Comparison of ENCODE assay signal across 21 mouse cellular contexts in genomic region chr11:3259537-3259936, GRCm38 (mm10). TPM values are rescaled to one million over a fixed set of nuclear protein-coding genes. Genes with fewer than 3 reads are reported as not detected.
DNase-seq lines count a peak whose midpoint lies in the region; ATAC-seq and TF ChIP-seq lines count a peak whose summit lies in the region.
"Had no signal": no experiment of that assay in that cellular context is flagged by ENCODE, and none has a peak within 500 bp of the region (broad histone marks: within the 10 kb centered on the region; RNA-seq: fewer than 3 reads in every experiment).

No protein-coding gene starts in this region.

- H3K9ac ChIP-seq in heart, adult 2 months (ENCODE audit: low read depth, low read length), result no peak overlapping the region
- no peak overlapping the region for H3K9ac ChIP-seq in midbrain, embryonic 11.5 days (ENCODE audit: low read length)
- H3K9ac ChIP-seq in liver, embryonic 16.5 days (ENCODE audit: low read depth, low read length), result no peak overlapping the region
- H3K9ac ChIP-seq: embryonic facial prominence, embryonic 12.5 days; embryonic facial prominence, embryonic 15.5 days; hindbrain, embryonic 12.5 days; hindbrain, embryonic 15.5 days had no signal

- H3K9me3 ChIP-seq in midbrain, embryonic 11.5 days (ENCODE audit: control insufficient read depth, low read length), result no peaks in the 10 kb centered on the region
- H3K9me3 ChIP-seq in midbrain, embryonic 10.5 days (replicated peaks), result no peaks in the 10 kb centered on the region
- no peaks in the 10 kb centered on the region for H3K9me3 ChIP-seq in liver, embryonic 16.5 days (replicated peaks; ENCODE audit: control insufficient read depth, low read length)
- H3K9me3 ChIP-seq: embryonic facial prominence, embryonic 12.5 days; embryonic facial prominence, embryonic 15.5 days; hindbrain, embryonic 12.5 days; hindbrain, embryonic 15.5 days had no signal

- H3K36me3 ChIP-seq in heart, adult 2 months (ENCODE audit: control insufficient read depth, insufficient read depth, low read length), result peaks cover 13% of the 10 kb centered on the region
- peaks cover 19% of the 10 kb centered on the region for H3K36me3 ChIP-seq in midbrain, embryonic 11.5 days (ENCODE audit: control insufficient read depth, insufficient read depth, low read length)
- H3K36me3 ChIP-seq in midbrain, embryonic 10.5 days, result peaks cover 99% of the 10 kb centered on the region
- peaks cover 37% of the 10 kb centered on the region for H3K36me3 ChIP-seq in liver, embryonic 16.5 days (ENCODE audit: control insufficient read depth, insufficient read depth)

- H3K4me1 ChIP-seq in heart, adult 2 months (ENCODE audit: control insufficient read depth, insufficient read depth, low read length), result no peaks in the 10 kb centered on the region; the same call in 1 of the 2 replicates
- peaks cover 6% of the 10 kb centered on the region for H3K4me1 ChIP-seq in midbrain, embryonic 11.5 days (ENCODE audit: control insufficient read depth, insufficient read depth, low read length)
- peaks cover 16% of the 10 kb centered on the region for H3K4me1 ChIP-seq in midbrain, embryonic 10.5 days
- H3K4me1 ChIP-seq in liver, embryonic 16.5 days (ENCODE audit: control insufficient read depth, low read depth, low read length), result no peaks in the 10 kb centered on the region

- intact Hi-C loops in heart, adult 2 months (cut with DNase I), result no loop called here

- no peak overlapping the region for H3K4me3 ChIP-seq in heart, adult 2 months
- H3K4me3 ChIP-seq in midbrain, embryonic 11.5 days (ENCODE audit: low read depth, low read length), result no peak overlapping the region
- H3K4me3 ChIP-seq in midbrain, embryonic 10.5 days, result no peak overlapping the region
- no peak overlapping the region for H3K4me3 ChIP-seq in liver, embryonic 16.5 days (ENCODE audit: low read depth, low read length)
- H3K4me3 ChIP-seq: embryonic facial prominence, embryonic 12.5 days; embryonic facial prominence, embryonic 15.5 days; hindbrain, embryonic 12.5 days; hindbrain, embryonic 15.5 days had no signal

- ATAC-seq in midbrain, embryonic 11.5 days (ENCODE audit: low FRiP score), result no peak
- ATAC-seq in liver, embryonic 16.5 days (ENCODE audit: low read depth), result peak; percentile 41
- ATAC-seq: forebrain, embryonic 14.5 days; Patski had no signal

- H3K4me2 ChIP-seq in midbrain, embryonic 11.5 days, result no peak overlapping the region
- no peak overlapping the region for H3K4me2 ChIP-seq in liver, embryonic 16.5 days (ENCODE audit: low read depth, low read length)
- H3K4me2 ChIP-seq: embryonic facial prominence, embryonic 12.5 days; embryonic facial prominence, embryonic 15.5 days; heart, embryonic 11.5 days; hindbrain, embryonic 12.5 days; hindbrain, embryonic 15.5 days had no signal

- 81% methylated on average over 1 of the region's 1 CpGs for WGBS in heart, adult 2 months
- 97% methylated on average over 1 of the region's 1 CpGs for WGBS in midbrain, embryonic 11.5 days
- WGBS in midbrain, embryonic 10.5 days, result 95% methylated on average over 1 of the region's 1 CpGs
- WGBS in liver, embryonic 16.5 days (ENCODE audit: insufficient replicate concordance), result 50% methylated on average over 1 of the region's 1 CpGs

- no peaks in the 10 kb centered on the region for H3K27me3 ChIP-seq in heart, adult 2 months (ENCODE audit: control insufficient read depth, insufficient read depth, low read length)
- no peaks in the 10 kb centered on the region for H3K27me3 ChIP-seq in midbrain, embryonic 11.5 days (ENCODE audit: control insufficient read depth, insufficient read depth, low read length)
- H3K27me3 ChIP-seq in midbrain, embryonic 10.5 days (ENCODE audit: low read depth, poor library complexity, severe bottlenecking), result no peaks in the 10 kb centered on the region
- no peaks in the 10 kb centered on the region for H3K27me3 ChIP-seq in liver, embryonic 16.5 days (ENCODE audit: control insufficient read depth, insufficient read depth, low read depth, low read length)
- H3K27me3 ChIP-seq: embryonic facial prominence, embryonic 12.5 days; embryonic facial prominence, embryonic 15.5 days; hindbrain, embryonic 12.5 days; hindbrain, embryonic 15.5 days; Patski had no signal

- H3K79me2 ChIP-seq in heart, adult 2 months (replicated peaks; ENCODE audit: control insufficient read depth, insufficient read depth, low read length), result 0 out of 2 replicates have a peak, but pooled peaks cover 2% of the 10 kb centered on the region

- no peak for TF ChIP-seq EP300 in heart, adult 2 months (IDR thresholded peaks at IDR 0.05; ENCODE audit: insufficient read depth, low read depth, low read length)

- TF ChIP-seq POLR2A in heart, adult 2 months (IDR thresholded peaks at IDR 0.05; ENCODE audit: insufficient read depth, low read depth, low read length), result no peak

- no peak for TF ChIP-seq CTCF in heart, adult 2 months (IDR thresholded peaks at IDR 0.05)

- peak; percentile 61 for DNase-seq in heart, adult 11 months
- DNase-seq in heart, adult 2 months, result no peak
- peak; percentile 31 for DNase-seq in midbrain, embryonic 11.5 days (ENCODE audit: low spot score, missing footprints)
- no peak for DNase-seq in midbrain, embryonic 10.5 days (ENCODE audit: low spot score)
- DNase-seq in thymus, postnatal 36 days, result no peak
- no peak for DNase-seq in urinary bladder, adult 2 months (ENCODE audit: low spot score)
- DNase-seq: adrenal gland, adult 2 months; adrenal gland, postnatal 14 days; cerebellum, adult 11 months; cerebellum, adult 2 months; cerebellum, adult 9-11 months; cerebellum, postnatal 25 days; gastrocnemius, postnatal 25 days had no signal

- no peak overlapping the region for H3K27ac ChIP-seq in heart, adult 2 months
- no peak overlapping the region for H3K27ac ChIP-seq in midbrain, embryonic 11.5 days (ENCODE audit: low read depth, low read length)
- no peak overlapping the region for H3K27ac ChIP-seq in midbrain, embryonic 10.5 days (replicated peaks)
- no peak overlapping the region for H3K27ac ChIP-seq in liver, embryonic 16.5 days (ENCODE audit: low read length)
- H3K27ac ChIP-seq: embryonic facial prominence, embryonic 12.5 days; embryonic facial prominence, embryonic 15.5 days; hindbrain, embryonic 12.5 days; hindbrain, embryonic 15.5 days had no signal

RNA-seq across cellular contexts. Expression of gene Drg1, which starts 6.7 kb away (rescaled TPM):
- 10 to 100 TPM; 59.0 to 61.7 TPM for total RNA-seq in heart, adult 2 months (2021)
- 19.9 and 38.5 TPM in 2 replicates for polyA plus RNA-seq in heart, adult 2 months (2012; rRNA removed)
- 327 and 332 TPM in 2 replicates for polyA plus RNA-seq in midbrain, embryonic 11.5 days (2014; fragmentation: Nextera tagmentation; extraction: Ambion mirVana)
- 342 and 344 TPM in 2 replicates for polyA plus RNA-seq in midbrain, embryonic 10.5 days (2016; fragmentation: Nextera tagmentation; extraction: Ambion mirVana)
- 91.6 and 103 TPM in 2 replicates for polyA plus RNA-seq in liver, embryonic 16.5 days (2015; fragmentation: Nextera tagmentation; extraction: Ambion mirVana)
- 61.2 and 63.8 TPM in 2 replicates for polyA plus RNA-seq in urinary bladder, adult 2 months (2012; rRNA removed)

RNA-seq across cellular contexts. Expression of gene Patz1, which starts 29.1 kb away (rescaled TPM):
- total RNA-seq in heart, adult 2 months (2021), result 10 to 100 TPM; 19.4 to 30.8 TPM
- polyA plus RNA-seq in heart, adult 2 months (2012; rRNA removed), result 16.3 and 19.9 TPM in 2 replicates
- 107 and 116 TPM in 2 replicates for polyA plus RNA-seq in midbrain, embryonic 11.5 days (2014; fragmentation: Nextera tagmentation; extraction: Ambion mirVana)
- polyA plus RNA-seq in midbrain, embryonic 10.5 days (2016; fragmentation: Nextera tagmentation; extraction: Ambion mirVana), result 112 and 122 TPM in 2 replicates
- 8.7 and 9.2 TPM in 2 replicates for polyA plus RNA-seq in liver, embryonic 16.5 days (2015; fragmentation: Nextera tagmentation; extraction: Ambion mirVana)
- 26.9 and 29.4 TPM in 2 replicates for polyA plus RNA-seq in urinary bladder, adult 2 months (2012; rRNA removed)

RNA-seq across cellular contexts. Expression of gene Eif4enif1, which starts 57.3 kb away (rescaled TPM):
- total RNA-seq in heart, adult 2 months (2021), result 10 to 100 TPM; 36.4 to 43.6 TPM
- 29.6 and 44.3 TPM in 2 replicates for polyA plus RNA-seq in heart, adult 2 months (2012; rRNA removed)
- 54.5 and 54.7 TPM in 2 replicates for polyA plus RNA-seq in midbrain, embryonic 11.5 days (2014; fragmentation: Nextera tagmentation; extraction: Ambion mirVana)
- 57.7 and 60.4 TPM in 2 replicates for polyA plus RNA-seq in midbrain, embryonic 10.5 days (2016; fragmentation: Nextera tagmentation; extraction: Ambion mirVana)
- polyA plus RNA-seq in liver, embryonic 16.5 days (2015; fragmentation: Nextera tagmentation; extraction: Ambion mirVana), result 18.5 and 18.7 TPM in 2 replicates
- polyA plus RNA-seq in urinary bladder, adult 2 months (2012; rRNA removed), result 49.4 and 50.8 TPM in 2 replicates

Comparison
In these comparisons a context has a peak if more than half of its experiments do, and no peak if none do; other contexts are left out.
1. DNase-seq: peak in heart, adult 11 months (single experiment) and midbrain, embryonic 11.5 days (single experiment); none in heart, adult 2 months (0 of 2), midbrain, embryonic 10.5 days (single experiment), thymus, postnatal 36 days (0 of 2) and urinary bladder, adult 2 months (single experiment).